Comparison of ENCODE assay signal across 19 mouse cellular contexts in the genomic region with DNA sequence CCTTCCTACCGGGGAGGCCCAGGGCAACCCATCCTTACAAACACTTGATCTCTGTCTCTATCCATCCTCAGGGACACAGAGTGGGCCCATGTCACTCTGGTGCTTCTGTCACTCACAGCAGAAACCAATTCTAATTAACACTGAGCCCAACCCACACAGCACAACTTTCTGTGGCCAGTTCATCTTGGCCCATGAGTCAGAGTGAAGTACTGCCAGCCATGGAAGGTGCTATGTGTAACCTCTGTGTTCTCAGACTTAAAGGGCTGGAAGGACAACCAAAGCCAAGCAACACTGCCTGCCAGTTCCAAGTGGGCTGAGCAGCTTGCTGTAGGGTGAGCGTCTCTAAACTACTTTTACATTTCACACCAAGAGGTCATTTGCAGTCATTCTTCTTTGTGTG. TPM values are rescaled to one million over a fixed set of nuclear protein-coding genes. Genes with fewer than 3 reads are reported as not detected.
"Had no signal": no experiment of that assay in that cellular context is flagged by ENCODE, and none has a peak within 500 bp of the region (broad histone marks: within the 10 kb centered on the region; RNA-seq: fewer than 3 reads in every experiment).

No protein-coding gene starts in this region.

- DNase-seq: lung, adult 18-20 months; lung, embryonic 14.5 days; lung, postnatal 10 days; lung, postnatal 4 days; retina, postnatal 1 day; right cerebral cortex, adult 18-20 months; right cerebral cortex, postnatal 25 days; right cerebral cortex, postnatal 4 days; spleen, adult 18-20 months; thymus, adult 18-20 months; thymus, postnatal 14 days; thymus, postnatal 36 days had no signal

- H3K4me3 ChIP-seq: midbrain, embryonic 10.5 days; midbrain, embryonic 12.5 days; myocyte; neural tube, embryonic 13.5 days; neural tube, embryonic 15.5 days had no signal

- H3K4me2 ChIP-seq: lung, embryonic 14.5 days; midbrain, embryonic 12.5 days; neural tube, embryonic 13.5 days; neural tube, embryonic 15.5 days had no signal

- H3K9ac ChIP-seq: lung, embryonic 14.5 days; midbrain, embryonic 12.5 days; neural tube, embryonic 13.5 days; neural tube, embryonic 15.5 days had no signal

- H3K27me3 ChIP-seq: neural tube, embryonic 13.5 days; neural tube, embryonic 15.5 days had no signal

- H3K36me3 ChIP-seq: midbrain, embryonic 10.5 days; midbrain, embryonic 12.5 days; neural tube, embryonic 13.5 days; neural tube, embryonic 15.5 days had no signal

- H3K9me3 ChIP-seq: midbrain, embryonic 10.5 days; midbrain, embryonic 12.5 days; neural tube, embryonic 13.5 days; neural tube, embryonic 15.5 days had no signal

- H3K27ac ChIP-seq: midbrain, embryonic 10.5 days; midbrain, embryonic 12.5 days; neural tube, embryonic 13.5 days; neural tube, embryonic 15.5 days had no signal

- ATAC-seq: midbrain, embryonic 16.5 days had no signal

RNA-seq across cellular contexts. Expression of a gene that starts 3.8 kb away (rescaled TPM):
- total RNA-seq: megakaryocyte-erythroid progenitor cell, adult 5-6 weeks had no signal
